Mouse (Mus musculus) ES-E14 (cell line): ENCODE results near the gene Ttc38. TPM values are rescaled to one million over a fixed set of nuclear protein-coding genes. Genes with fewer than 3 reads are reported as not detected.
A peak's percentile ranks its signal among the peaks of the same experiment; 100 is the strongest.

Source experiments
- DNase-seq: peaks from one replicate; pipeline ENCODE4 v3.0.0-alpha.2; 2013; ENCODE audit warnings: low read depth, low spot score
- H3K27ac ChIP-seq: 2 replicates; pipeline ENCODE4 v1.5.1; 2012; ENCODE audit warnings: low read depth, mild to moderate bottlenecking, low read length, moderate library complexity, mixed read lengths; ENCODE audit not compliant: poor library complexity, insufficient read depth, severe bottlenecking
- H3K36me3 ChIP-seq: 2 replicates; pipeline ENCODE4 v1.6.1; 2012; ENCODE audit warnings: mild to moderate bottlenecking, low read length, moderate library complexity, mixed read lengths; ENCODE audit not compliant: control insufficient read depth, poor library complexity, insufficient read depth, severe bottlenecking
- H3K4me1 ChIP-seq, 2 experiments: fragments of 150-350 bp in 1 of 2; sonication (generic) in 1 of 2; 2 replicates each; pipeline ENCODE4 v1.6.1; 2012; ENCODE audit warnings: low read length in 2 of 2, mild to moderate bottlenecking in 1 of 2, mixed read lengths in 1 of 2; ENCODE audit not compliant: control insufficient read depth in 2 of 2, insufficient read depth in 2 of 2, poor library complexity in 1 of 2
- H3K4me3 ChIP-seq, 2 experiments: fragments of 150-350 bp in 1 of 2; sonication (generic) in 1 of 2; 2 replicates each; pipeline ENCODE4 v1.5.1; 2012; ENCODE audit warnings: low read length in 2 of 2, low read depth in 1 of 2, mild to moderate bottlenecking in 1 of 2, mixed read lengths in 1 of 2; ENCODE audit not compliant: insufficient read depth in 1 of 2, poor library complexity in 1 of 2, severe bottlenecking in 1 of 2
- H3K9ac ChIP-seq: 2 replicates; pipeline ENCODE4 v1.6.1; 2012; ENCODE audit warnings: low read depth, mild to moderate bottlenecking, low read length, mixed read lengths; ENCODE audit not compliant: poor library complexity, insufficient read depth, severe bottlenecking
- H3K9me3 ChIP-seq: fragments of 150-350 bp; sonication (generic); 2 replicates; pipeline ENCODE4 v1.6.1; 2012; ENCODE audit warnings: low read depth, mild to moderate bottlenecking, low read length; ENCODE audit not compliant: control insufficient read depth, insufficient read depth
- CHD2 ChIP-seq: IDR thresholded peaks from 2 replicates; pipeline ENCODE4 v1.6.1; 2014; ENCODE audit warnings: mild to moderate bottlenecking, low read depth, low read length, inconsistent platforms
- HCFC1 ChIP-seq: IDR thresholded peaks from 2 replicates; pipeline ENCODE4 v1.6.1; 2012; ENCODE audit warnings: low read length, inconsistent platforms, borderline replicate concordance; ENCODE audit not compliant: insufficient read depth
- MAFK ChIP-seq: IDR thresholded peaks from 2 replicates; pipeline ENCODE4 v1.6.1; 2014; ENCODE audit warnings: mild to moderate bottlenecking, low read depth, low read length, inconsistent platforms; ENCODE audit not compliant: insufficient read depth
- ZC3H11A ChIP-seq: IDR thresholded peaks from 2 replicates; pipeline ENCODE4 v1.6.1; 2012; ENCODE audit warnings: low read depth, mild to moderate bottlenecking, inconsistent platforms, low read length, borderline replicate concordance
- ZNF384 ChIP-seq: IDR thresholded peaks from 2 replicates; pipeline ENCODE4 v1.6.1; 2012; ENCODE audit warnings: low read depth, low read length, inconsistent platforms
- in situ Hi-C, 2 experiments: fragments of 600-800 bp; cut with MboI; formaldehyde crosslinking; loops; one replicate each; pipeline ENCODE4 v1.15.1; 2025; ENCODE audit warnings: low sequenced_read_pairs in 2 of 2, inconsistent platforms in 1 of 2; ENCODE audit not compliant: unreplicated experiment in 2 of 2
- total RNA-seq: library from RNA; depleted of rRNA; stranded (reverse); fragments of 300-350 nt; gene quantifications from 2 replicates; pipeline ENCODE4 v1.2.3, GENCODE M21; 2012

The Ttc38 gene
- total RNA-seq, 1 experiment = 3.3 TPM

GRCm38 (mm10) chr15:85788051-85788450 is 44.1 kb upstream of the Ttc38 start:
- no peaks in the 10 kb centered on the region for H3K9me3 ChIP-seq
- in situ Hi-C loops = no loop called here
- no peaks in the 10 kb centered on the region for H3K36me3 ChIP-seq
- no peaks in the 10 kb centered on the region for H3K4me1 ChIP-seq
- H3K4me3 ChIP-seq = no peak overlapping the region
- no peak overlapping the region for H3K9ac ChIP-seq
- TF ChIP-seq HCFC1 (no peak), MAFK (no peak), ZNF384 (no peak), ZC3H11A (no peak)
- no peak overlapping the region for H3K27ac ChIP-seq
- DNase-seq = no peak

- Histone ChIP-seq H3K27ac (no peak overlapping the region), H3K9ac (no peak overlapping the region), H3K4me3 (no peak overlapping the region), H3K4me1 (no peaks in the 10 kb centered on the region), H3K36me3 (no peaks in the 10 kb centered on the region), H3K9me3 (no peaks in the 10 kb centered on the region)
- DNase-seq = no peak
- in situ Hi-C loops = no loop called here
- TF ChIP-seq ZC3H11A (no peak), MAFK (no peak), HCFC1 (no peak), CHD2 (no peak), ZNF384 (no peak)
Observed at GRCm38 (mm10) chr15:85788633-85789032, 43.5 kb upstream of the Ttc38 start.

- Histone ChIP-seq H3K4me1 (peaks cover 0 to 2% of the 10 kb centered on the region in 2 experiments; a peak in 1 of 4 replicates), H3K4me3 (no peak overlapping the region), H3K36me3 (no peaks in the 10 kb centered on the region), H3K27ac (no peak overlapping the region), H3K9ac (no peak overlapping the region), H3K9me3 (no peaks in the 10 kb centered on the region)
- no peak for TF ChIP-seq ZNF384
- no peak for TF ChIP-seq HCFC1
- in situ Hi-C loops = no loop called here
- no peak for DNase-seq
Observed at GRCm38 (mm10) chr15:85791449-85791848, 40.7 kb upstream of the Ttc38 start.

- DNase-seq = no peak
- in situ Hi-C loops = no loop called here
- peaks cover 0 to 2% of the 10 kb centered on the region in 2 experiments; a peak in 1 of 4 replicates for H3K4me1 ChIP-seq
- H3K9me3 ChIP-seq = no peaks in the 10 kb centered on the region
- H3K9ac ChIP-seq = no peak overlapping the region
- H3K36me3 ChIP-seq = no peaks in the 10 kb centered on the region
- no peak overlapping the region for H3K4me3 ChIP-seq
- H3K27ac ChIP-seq = no peak overlapping the region
- TF ChIP-seq ZC3H11A = no peak
- no peak for TF ChIP-seq ZNF384
- no peak for TF ChIP-seq HCFC1
- TF ChIP-seq MAFK = no peak
- no peak for TF ChIP-seq CHD2
Observed at GRCm38 (mm10) chr15:85792819-85793218, 39.3 kb upstream of the Ttc38 start.

GRCm38 (mm10) chr15:85795516-85795915 is 36.6 kb upstream of the Ttc38 start:
- Histone ChIP-seq H3K36me3 (no peaks in the 10 kb centered on the region), H3K9me3 (no peaks in the 10 kb centered on the region), H3K4me3 (no peak overlapping the region), H3K4me1 (peaks cover 0 to 2% of the 10 kb centered on the region in 2 experiments; a peak in 1 of 4 replicates), H3K9ac (no peak overlapping the region), H3K27ac (no peak overlapping the region)
- in situ Hi-C loops = no loop called here
- peak; percentile 31 for DNase-seq
- TF ChIP-seq HCFC1 (no peak), MAFK (no peak), ZC3H11A (no peak), ZNF384 (no peak)
